Mouse (Mus musculus) CH12.LX (cell line): ENCODE measurements around the gene Ston1.

ENCODE experiments used
- BHLHE40 ChIP-seq: IDR thresholded peaks from 2 replicates; pipeline ENCODE4 v1.6.1; 2011; ENCODE audit warnings: mild to moderate bottlenecking, low read depth, low read length, improper control_type of control experiment
- CHD2 ChIP-seq: IDR thresholded peaks from 2 replicates; pipeline ENCODE4 v1.6.1; 2011; ENCODE audit warnings: low read length, improper control_type of control experiment
- CTCF ChIP-seq, 2 experiments: IDR thresholded peaks in 1 of 2; conservative IDR thresholded peaks in 1 of 2; 2 replicates each; pipeline ENCODE4 v1.5.1; 2011 to 2012; ENCODE audit warnings: low read depth in 2 of 2, low read length in 2 of 2, improper control_type of control experiment in 1 of 2, inconsistent platforms in 1 of 2, mild to moderate bottlenecking in 1 of 2, moderate library complexity in 1 of 2
- ETS1 ChIP-seq: conservative IDR thresholded peaks from 2 replicates; pipeline ENCODE4 v1.6.1; 2012; ENCODE audit warnings: low read depth, mild to moderate bottlenecking, inconsistent platforms, low read length, improper control_type of control experiment, moderate library complexity
- HCFC1 ChIP-seq: IDR thresholded peaks from 2 replicates; pipeline ENCODE4 v1.6.1; 2012; ENCODE audit warnings: low read depth, mild to moderate bottlenecking, inconsistent platforms, low read length, improper control_type of control experiment
- MAFK ChIP-seq: IDR thresholded peaks from 2 replicates; pipeline ENCODE4 v1.6.1; 2011; ENCODE audit warnings: low read length, improper control_type of control experiment; ENCODE audit not compliant: insufficient replicate concordance
- MAX ChIP-seq: IDR thresholded peaks from 2 replicates; pipeline ENCODE4 v1.6.1; 2011; ENCODE audit warnings: low read length, improper control_type of control experiment
- MEF2A ChIP-seq: IDR thresholded peaks from 2 replicates; pipeline ENCODE4 v1.6.1; 2014; ENCODE audit warnings: low read depth, mild to moderate bottlenecking, inconsistent platforms, low read length, improper control_type of control experiment, borderline replicate concordance
- MXI1 ChIP-seq: IDR thresholded peaks from 2 replicates; pipeline ENCODE4 v1.6.1; 2011; ENCODE audit warnings: mild to moderate bottlenecking, low read depth, low read length, improper control_type of control experiment
- SIN3A ChIP-seq: IDR thresholded peaks from 2 replicates; pipeline ENCODE4 v1.6.1; 2012; ENCODE audit warnings: low read length, improper control_type of control experiment, inconsistent platforms
- USF2 ChIP-seq: conservative IDR thresholded peaks from 2 replicates; pipeline ENCODE4 v1.6.1; 2011; ENCODE audit warnings: low read depth, low read length, improper control_type of control experiment
- ZMIZ1 ChIP-seq: IDR thresholded peaks from 2 replicates; pipeline ENCODE4 v1.6.1; 2012; ENCODE audit warnings: low read depth, mild to moderate bottlenecking, inconsistent platforms, low read length, improper control_type of control experiment

GRCm38 (mm10) chr17:88581511-88582021, 15.9 kb upstream of the Ston1 start:
- TF ChIP-seq SIN3A, result peak; percentile 60; the same call in 1 of the 2 replicates
- TF ChIP-seq MAX, result peak; percentile 91
- no peak for TF ChIP-seq CTCF (conservative IDR thresholded peaks at IDR 0.05 in 1 of 2, IDR thresholded peaks at IDR 0.05 in 1 of 2; ENCODE audit: low read depth in 2 of 2, low read length in 2 of 2)
- TF ChIP-seq HCFC1, result peak; percentile 56
- peak; percentile 86 for TF ChIP-seq MXI1
- TF ChIP-seq ETS1, result peak; percentile 84
- TF ChIP-seq ZMIZ1, result no peak
- TF ChIP-seq MAFK, result 0 out of 2 replicates have a peak, but pooled peaks have one; percentile 43
- TF ChIP-seq BHLHE40, result peak; percentile 80
- no peak for TF ChIP-seq USF2
- peak; percentile 81 for TF ChIP-seq MEF2A
- TF ChIP-seq CHD2, result peak; percentile 77
